Comparison of ENCODE assay signal across 15 mouse cellular contexts in the genomic region with DNA sequence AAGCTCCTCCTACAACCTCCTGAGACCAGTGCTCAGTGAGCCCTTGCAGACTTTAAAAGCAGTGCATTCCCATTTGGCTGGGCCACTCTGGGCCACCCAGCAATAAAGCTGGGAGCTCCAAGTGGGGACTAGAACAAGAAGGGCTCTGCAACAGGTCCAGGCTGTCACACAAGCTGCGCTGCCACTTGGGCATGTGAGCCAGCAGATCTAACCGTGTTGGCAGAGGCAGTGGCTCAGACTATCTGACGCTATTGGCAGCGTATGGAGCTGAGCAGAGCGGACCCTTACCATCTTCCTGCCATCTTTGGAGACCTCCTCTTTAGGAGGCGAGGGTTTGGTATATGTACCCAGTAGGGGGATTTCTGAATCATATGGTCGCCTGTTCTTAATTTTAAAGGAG.
DNase-seq lines count a peak whose midpoint lies in the region; ATAC-seq and TF ChIP-seq lines count a peak whose summit lies in the region.
"Had no signal": no experiment of that assay in that cellular context is flagged by ENCODE, and none has a peak within 500 bp of the region (broad histone marks: within the 10 kb centered on the region; RNA-seq: fewer than 3 reads in every experiment).

No protein-coding gene starts in this region.

- no peak overlapping the region for H3K9ac ChIP-seq in forebrain, embryonic 13.5 days
- no peak overlapping the region for H3K9ac ChIP-seq in forebrain, embryonic 11.5 days (ENCODE audit: low read length)
- H3K9ac ChIP-seq in forebrain, embryonic 16.5 days (replicated peaks; ENCODE audit: low read depth, low read length): no peak overlapping the region
- H3K9ac ChIP-seq in intestine, embryonic 15.5 days: no peak overlapping the region
- H3K9ac ChIP-seq: heart, embryonic 12.5 days; hindbrain, embryonic 13.5 days; limb, embryonic 13.5 days had no signal

- H3K27ac ChIP-seq in forebrain, embryonic 13.5 days: no peak overlapping the region
- no peak overlapping the region for H3K27ac ChIP-seq in forebrain, embryonic 11.5 days (ENCODE audit: low read depth, low read length)
- no peak overlapping the region for H3K27ac ChIP-seq in forebrain, embryonic 16.5 days (ENCODE audit: low read length)
- H3K27ac ChIP-seq in kidney, adult 2 months (ENCODE audit: insufficient read depth, low read depth, low read length): no peak overlapping the region
- no peak overlapping the region for H3K27ac ChIP-seq in intestine, embryonic 15.5 days
- H3K27ac ChIP-seq: hindbrain, embryonic 13.5 days; limb, embryonic 13.5 days had no signal

- no peak overlapping the region for H3K4me2 ChIP-seq in forebrain, embryonic 13.5 days
- H3K4me2 ChIP-seq in forebrain, embryonic 11.5 days (ENCODE audit: low read depth, low read length, severe bottlenecking): no peak overlapping the region
- no peak overlapping the region for H3K4me2 ChIP-seq in forebrain, embryonic 16.5 days (ENCODE audit: low read length)
- H3K4me2 ChIP-seq in intestine, embryonic 15.5 days (replicated peaks): no peak overlapping the region
- H3K4me2 ChIP-seq: heart, embryonic 12.5 days; hindbrain, embryonic 13.5 days; limb, embryonic 13.5 days had no signal

- H3K4me1 ChIP-seq in forebrain, embryonic 13.5 days: no peaks in the 10 kb centered on the region
- no peaks in the 10 kb centered on the region for H3K4me1 ChIP-seq in forebrain, embryonic 11.5 days (replicated peaks; ENCODE audit: control insufficient read depth, insufficient read depth, low read length)
- H3K4me1 ChIP-seq in forebrain, embryonic 16.5 days (replicated peaks; ENCODE audit: control insufficient read depth, insufficient read depth, low read length): peaks cover 5% of the 10 kb centered on the region
- no peaks in the 10 kb centered on the region for H3K4me1 ChIP-seq in kidney, adult 2 months (ENCODE audit: control insufficient read depth, insufficient read depth, low read length)
- H3K4me1 ChIP-seq in intestine, embryonic 15.5 days (replicated peaks): no peaks in the 10 kb centered on the region
- H3K4me1 ChIP-seq: heart, embryonic 12.5 days; hindbrain, embryonic 13.5 days had no signal

- WGBS in forebrain, embryonic 13.5 days: 67% methylated on average over 7 of the region's 7 CpGs
- 84% methylated on average over 7 of the region's 7 CpGs for whole genome bisulfite sequencing in forebrain, embryonic 11.5 days
- 67% methylated on average over 7 of the region's 7 CpGs for whole genome bisulfite sequencing in forebrain, embryonic 16.5 days
- 82% methylated on average over 7 of the region's 7 CpGs for WGBS in kidney, adult 2 months
- 79% methylated on average over 7 of the region's 7 CpGs for WGBS in intestine, embryonic 15.5 days

- H3K27me3 ChIP-seq in forebrain, embryonic 13.5 days: no peaks in the 10 kb centered on the region
- H3K27me3 ChIP-seq in forebrain, embryonic 11.5 days (ENCODE audit: control insufficient read depth, insufficient read depth, low read length): no peaks in the 10 kb centered on the region
- H3K27me3 ChIP-seq in forebrain, embryonic 16.5 days (replicated peaks; ENCODE audit: control insufficient read depth, insufficient read depth, low read length): no peaks in the 10 kb centered on the region
- H3K27me3 ChIP-seq in kidney, adult 2 months (replicated peaks; ENCODE audit: control insufficient read depth, insufficient read depth, low read length): no peaks in the 10 kb centered on the region
- H3K27me3 ChIP-seq in intestine, embryonic 15.5 days (replicated peaks): no peaks in the 10 kb centered on the region
- H3K27me3 ChIP-seq: heart, embryonic 12.5 days had no signal

- no peak for DNase-seq in forebrain, embryonic 11.5 days (ENCODE audit: low spot score)
- peak; percentile 58 for DNase-seq in cerebellum, adult 11 months
- peak; percentile 77 to 83 for DNase-seq in layer of hippocampus, postnatal 36 days
- DNase-seq in kidney, adult 2 months: no peak
- no peak for DNase-seq in lung, postnatal 4 days
- DNase-seq: gastrocnemius, postnatal 10 days; lung, adult 18-20 months; thymus, adult 2 months had no signal

- no peak overlapping the region for H3K4me3 ChIP-seq in forebrain, embryonic 13.5 days
- no peak overlapping the region for H3K4me3 ChIP-seq in forebrain, embryonic 11.5 days (ENCODE audit: low read depth, low read length)
- H3K4me3 ChIP-seq in forebrain, embryonic 16.5 days (replicated peaks; ENCODE audit: low read length): no peak overlapping the region
- H3K4me3 ChIP-seq in kidney, adult 2 months (ENCODE audit: insufficient read depth, low read depth, low read length): no peak overlapping the region
- H3K4me3 ChIP-seq in intestine, embryonic 15.5 days (replicated peaks): no peak overlapping the region
- H3K4me3 ChIP-seq: heart, embryonic 12.5 days; hindbrain, embryonic 13.5 days; limb, embryonic 13.5 days; myocyte had no signal

- no peak for TF ChIP-seq POLR2A in kidney, adult 2 months (IDR thresholded peaks at IDR 0.05; ENCODE audit: low read depth, low read length)

- no peaks in the 10 kb centered on the region for H3K36me3 ChIP-seq in forebrain, embryonic 13.5 days (ENCODE audit: poor library complexity, severe bottlenecking)
- no peaks in the 10 kb centered on the region for H3K36me3 ChIP-seq in forebrain, embryonic 11.5 days (ENCODE audit: control insufficient read depth, insufficient read depth, low read length)
- H3K36me3 ChIP-seq in forebrain, embryonic 16.5 days (ENCODE audit: control insufficient read depth, insufficient read depth): no peaks in the 10 kb centered on the region
- no peaks in the 10 kb centered on the region for H3K36me3 ChIP-seq in kidney, adult 2 months (ENCODE audit: control insufficient read depth, insufficient read depth, low read length)
- H3K36me3 ChIP-seq in intestine, embryonic 15.5 days: no peaks in the 10 kb centered on the region
- H3K36me3 ChIP-seq: heart, embryonic 12.5 days; hindbrain, embryonic 13.5 days; limb, embryonic 13.5 days had no signal

- TF ChIP-seq CTCF in kidney, adult 2 months (conservative IDR thresholded peaks at IDR 0.05; ENCODE audit: insufficient read depth, insufficient read length, low read depth, low read length): no peak

- H3K9me3 ChIP-seq in forebrain, embryonic 13.5 days (replicated peaks): no peaks in the 10 kb centered on the region
- no peaks in the 10 kb centered on the region for H3K9me3 ChIP-seq in forebrain, embryonic 11.5 days (ENCODE audit: control insufficient read depth, low read length)
- H3K9me3 ChIP-seq in forebrain, embryonic 16.5 days (ENCODE audit: control insufficient read depth, low read length): no peaks in the 10 kb centered on the region
- H3K9me3 ChIP-seq in intestine, embryonic 15.5 days: no peaks in the 10 kb centered on the region
- H3K9me3 ChIP-seq: heart, embryonic 12.5 days; hindbrain, embryonic 13.5 days; limb, embryonic 13.5 days had no signal

- peak; percentile 69; the same call in 1 of the 2 replicates for ATAC-seq in forebrain, embryonic 13.5 days
- ATAC-seq in forebrain, embryonic 11.5 days (replicated peaks; ENCODE audit: low FRiP score): no peak
- ATAC-seq in forebrain, embryonic 16.5 days: peak; percentile 84
- ATAC-seq in intestine, embryonic 15.5 days: no peak

Comparison
In these comparisons a context has a peak if more than half of its experiments do, and no peak if none do; other contexts are left out.
1. ATAC-seq: peak in forebrain, embryonic 13.5 days (single experiment) and forebrain, embryonic 16.5 days (single experiment); none in forebrain, embryonic 11.5 days (single experiment) and intestine, embryonic 15.5 days (single experiment).
2. DNase-seq: peak in cerebellum, adult 11 months (single experiment) and layer of hippocampus, postnatal 36 days (2 of 2); none in forebrain, embryonic 11.5 days (single experiment), kidney, adult 2 months (single experiment) and lung, postnatal 4 days (0 of 2).